Mouse (Mus musculus): ENCODE measurements around the gene Nim1k. TPM values are rescaled to one million over a fixed set of nuclear protein-coding genes. Genes with fewer than 3 reads are reported as not detected.
A peak's percentile ranks its signal among the peaks of the same experiment; 100 is the strongest.

Nim1k gene
- polyA plus RNA-seq, 1 experiment from 2014 or later = 1.1 TPM

DNA sequence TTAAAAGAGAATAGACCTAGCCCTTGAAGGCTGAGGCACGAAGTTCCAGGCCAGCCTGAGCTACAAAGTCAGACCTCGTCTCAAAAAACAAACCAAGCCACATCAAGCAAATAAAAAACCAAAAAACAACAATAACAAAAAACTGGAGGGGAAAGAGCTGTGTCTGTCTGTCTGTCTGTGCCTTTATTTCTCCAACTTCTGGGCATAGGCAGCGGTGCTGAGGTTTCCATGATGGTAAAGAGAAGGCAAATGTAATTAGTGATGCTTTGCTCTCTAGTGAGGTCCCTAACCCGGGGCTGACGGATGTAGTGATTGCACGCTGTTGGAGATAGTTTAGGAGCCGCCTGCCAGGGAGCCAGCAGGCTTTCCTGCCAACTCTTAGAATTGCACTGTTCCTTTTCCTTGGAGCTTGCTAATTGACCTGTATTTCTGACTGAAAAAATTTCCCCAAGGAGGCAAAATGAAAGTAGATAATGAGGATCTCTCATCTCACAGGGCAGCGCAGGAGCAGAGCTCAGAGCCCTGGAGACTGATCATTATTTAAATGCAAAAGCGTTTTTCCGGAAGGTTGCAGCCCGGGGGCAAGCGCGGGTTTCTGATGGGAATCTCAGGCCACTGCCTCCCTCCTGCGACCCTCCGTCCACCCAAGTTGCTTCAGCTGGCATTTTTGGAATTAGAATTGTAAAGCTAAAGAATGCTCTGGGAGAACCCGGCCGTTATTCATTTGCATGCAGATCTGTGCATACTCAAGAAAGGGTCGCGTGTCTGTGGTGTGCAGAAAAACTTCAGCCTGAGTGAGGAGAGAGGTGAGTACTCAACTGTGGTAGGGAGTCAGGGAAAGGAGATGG, 14.1 kb downstream of the Nim1k start:
- Histone ChIP-seq H3K4me2 (replicated peaks; ENCODE audit: low read depth, low read length) (peak overlapping the region; percentile 38), H3K9ac (ENCODE audit: low read depth, low read length) (no peak overlapping the region), H3K4me3 (ENCODE audit: low read length) (peak overlapping the region; percentile 18; the same call in 1 of the 2 replicates), H3K4me1 (ENCODE audit: control insufficient read depth, insufficient read depth, low read length) (no peaks in the 10 kb centered on the region), H3K27me3 (ENCODE audit: control insufficient read depth, insufficient read depth, low read length) (no peaks in the 10 kb centered on the region), H3K27ac (ENCODE audit: low read depth, low read length) (no peak overlapping the region), H3K9me3 (ENCODE audit: control insufficient read depth, low read length) (no peaks in the 10 kb centered on the region), H3K36me3 (ENCODE audit: control insufficient read depth, insufficient read depth, low read length) (no peaks in the 10 kb centered on the region)
- no peak for ATAC-seq (ENCODE audit: low FRiP score, low TSS enrichment)
- 6% methylated on average over 19 of the region's 19 CpGs for WGBS

DNA sequence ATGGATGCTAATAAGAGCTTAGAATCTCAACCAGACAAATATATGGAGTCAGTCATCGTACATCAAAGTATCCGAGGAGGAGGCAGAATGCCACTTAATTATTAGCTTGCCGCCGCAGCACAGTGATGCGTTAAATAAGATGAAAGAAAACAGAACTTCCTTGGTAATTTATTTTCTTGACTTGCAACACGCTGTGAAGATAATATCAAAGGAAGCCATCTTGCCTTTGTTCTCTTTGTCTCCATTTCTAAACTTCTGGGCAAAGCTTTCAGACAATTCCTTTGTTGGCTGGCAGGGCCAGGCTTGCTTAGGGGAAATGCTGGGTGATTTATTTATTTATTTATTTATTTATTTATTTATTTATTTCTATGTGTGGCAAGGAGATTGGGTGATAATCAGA, 24.2 kb downstream of the Nim1k start:
- 30% methylated on average over 6 of the region's 6 CpGs for WGBS
- Histone ChIP-seq H3K4me3 (ENCODE audit: low read length) (no peak overlapping the region), H3K27me3 (ENCODE audit: control insufficient read depth, insufficient read depth, low read length) (no peaks in the 10 kb centered on the region), H3K4me1 (ENCODE audit: control insufficient read depth, insufficient read depth, low read length) (0 out of 2 replicates have a peak, but pooled peaks cover 5% of the 10 kb centered on the region), H3K9ac (ENCODE audit: low read depth, low read length) (no peak overlapping the region), H3K9me3 (ENCODE audit: control insufficient read depth, low read length) (no peaks in the 10 kb centered on the region), H3K36me3 (ENCODE audit: control insufficient read depth, insufficient read depth, low read length) (no peaks in the 10 kb centered on the region), H3K27ac (ENCODE audit: low read depth, low read length) (no peak overlapping the region), H3K4me2 (replicated peaks; ENCODE audit: low read depth, low read length) (no peak overlapping the region)
- ATAC-seq (ENCODE audit: low FRiP score, low TSS enrichment) = no peak

DNA sequence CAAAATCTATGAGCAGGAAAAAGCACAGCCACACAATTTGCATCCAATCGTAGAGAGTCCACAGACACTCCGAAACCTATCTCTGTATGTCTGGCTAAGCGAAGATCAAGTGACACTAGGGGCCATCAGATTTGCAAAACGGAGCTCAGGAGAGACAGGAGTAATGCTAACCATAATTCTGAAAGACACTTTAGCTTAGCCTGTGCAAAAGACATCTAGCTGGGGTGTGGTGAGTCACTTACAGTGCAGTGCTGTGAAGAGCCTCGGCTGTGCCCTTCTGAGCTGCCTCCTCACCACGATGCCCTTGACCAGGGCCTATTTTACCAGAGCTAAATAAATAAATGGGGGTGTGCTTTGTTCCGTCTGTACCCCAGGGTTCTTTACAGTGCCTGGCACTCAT, 26.3 kb downstream of the Nim1k start:
- ATAC-seq (ENCODE audit: low FRiP score, low TSS enrichment) = no peak
- Histone ChIP-seq H3K27me3 (ENCODE audit: control insufficient read depth, insufficient read depth, low read length) (no peaks in the 10 kb centered on the region), H3K4me1 (ENCODE audit: control insufficient read depth, insufficient read depth, low read length) (0 out of 2 replicates have a peak, but pooled peaks cover 5% of the 10 kb centered on the region), H3K4me2 (replicated peaks; ENCODE audit: low read depth, low read length) (no peak overlapping the region), H3K36me3 (ENCODE audit: control insufficient read depth, insufficient read depth, low read length) (no peaks in the 10 kb centered on the region), H3K27ac (ENCODE audit: low read depth, low read length) (no peak overlapping the region), H3K9ac (ENCODE audit: low read depth, low read length) (no peak overlapping the region), H3K4me3 (ENCODE audit: low read length) (no peak overlapping the region), H3K9me3 (ENCODE audit: control insufficient read depth, low read length) (no peaks in the 10 kb centered on the region)
- WGBS = 79% methylated on average over 7 of the region's 7 CpGs

DNA sequence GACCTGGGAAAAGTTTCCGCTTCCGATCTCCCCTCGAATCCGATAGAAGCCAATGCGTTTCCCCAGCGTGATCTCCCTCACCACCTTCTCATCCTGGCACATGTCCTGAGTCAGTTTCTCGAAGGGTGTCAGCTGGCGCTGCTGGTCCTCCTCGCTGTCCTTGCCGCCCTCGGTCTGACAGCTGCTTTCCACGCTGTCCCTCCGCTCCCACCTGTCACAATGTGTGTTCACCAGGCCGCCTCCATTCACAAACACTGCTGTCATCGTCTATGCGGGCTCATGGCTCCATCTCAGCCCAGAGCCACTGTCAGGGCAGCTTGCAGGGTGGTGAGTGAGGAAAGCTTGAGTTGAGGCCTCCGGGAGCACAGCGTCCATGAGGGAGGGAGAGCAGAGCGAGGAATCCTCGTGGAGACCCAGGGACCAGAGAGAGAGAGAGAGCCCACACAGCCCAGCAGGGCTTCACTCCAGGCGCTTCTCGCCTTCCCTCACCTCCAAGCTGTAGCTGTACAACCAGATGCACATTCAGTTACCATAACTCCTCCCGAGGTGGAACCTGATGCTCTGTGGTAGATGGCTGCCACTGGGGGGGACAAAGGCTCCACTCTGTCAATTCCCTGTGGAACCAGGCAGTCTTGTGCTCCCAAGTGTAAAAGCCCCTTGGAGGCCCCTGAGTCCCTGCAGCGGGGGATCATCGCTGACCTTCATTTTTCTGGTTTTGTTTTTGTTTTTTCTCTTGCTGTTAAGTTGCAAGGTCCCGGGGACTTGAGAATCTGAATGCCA, 27.9 kb downstream of the Nim1k start:
- Histone ChIP-seq H3K9me3 (ENCODE audit: control insufficient read depth, low read length) (no peaks in the 10 kb centered on the region), H3K27ac (ENCODE audit: low read depth, low read length) (no peak overlapping the region), H3K9ac (ENCODE audit: low read depth, low read length) (no peak overlapping the region), H3K36me3 (ENCODE audit: control insufficient read depth, insufficient read depth, low read length) (no peaks in the 10 kb centered on the region), H3K4me1 (ENCODE audit: control insufficient read depth, insufficient read depth, low read length) (0 out of 2 replicates have a peak, but pooled peaks cover 5% of the 10 kb centered on the region), H3K27me3 (ENCODE audit: control insufficient read depth, insufficient read depth, low read length) (no peaks in the 10 kb centered on the region), H3K4me2 (replicated peaks; ENCODE audit: low read depth, low read length) (no peak overlapping the region), H3K4me3 (ENCODE audit: low read length) (no peak overlapping the region)
- no peak for ATAC-seq (ENCODE audit: low FRiP score, low TSS enrichment)
- 75% methylated on average over 26 of the region's 26 CpGs for WGBS

DNA sequence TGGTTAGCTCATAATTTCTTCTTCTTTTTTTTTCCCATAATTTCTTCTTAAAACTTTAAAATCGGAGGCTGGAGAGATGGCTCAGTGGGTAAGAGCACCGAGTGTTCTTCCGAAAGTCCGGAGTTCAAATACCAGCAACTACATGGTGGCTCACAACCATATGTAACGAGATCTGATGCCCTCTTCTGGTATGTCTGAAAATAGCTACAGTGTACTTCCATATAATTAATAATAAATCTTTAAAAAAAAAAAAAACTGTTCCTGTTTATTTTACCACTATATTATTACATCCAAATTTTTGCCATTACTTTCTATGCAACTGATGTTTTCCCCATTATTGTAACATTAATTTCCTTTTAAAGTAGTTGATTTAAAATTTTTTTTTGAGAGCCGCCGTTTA, 31.1 kb downstream of the Nim1k start:
- 83% methylated on average over 7 of the region's 7 CpGs for WGBS

DNA sequence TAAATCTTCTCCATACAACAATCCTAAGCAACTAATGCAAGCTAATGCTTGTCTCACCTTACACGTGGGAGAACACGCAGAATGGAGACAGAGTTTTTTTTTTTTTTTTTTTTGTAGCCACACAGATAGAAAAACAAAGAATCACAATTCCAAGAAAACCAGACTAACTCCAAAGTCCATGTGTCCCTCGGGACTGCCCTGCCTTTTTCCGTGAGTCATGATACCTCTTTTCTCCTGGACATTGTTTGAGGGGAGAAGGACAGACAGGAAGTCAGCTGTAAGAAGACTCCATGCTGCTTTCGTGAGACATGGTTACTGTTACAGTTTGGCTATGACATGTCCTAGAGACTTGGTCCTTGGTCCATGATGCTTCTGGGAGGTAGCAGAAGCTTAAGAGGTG, 32.3 kb downstream of the Nim1k start:
- H3K36me3 ChIP-seq (ENCODE audit: control insufficient read depth, insufficient read depth, low read length) = no peaks in the 10 kb centered on the region
- no peaks in the 10 kb centered on the region for H3K27me3 ChIP-seq (ENCODE audit: control insufficient read depth, insufficient read depth, low read length)
- 77% methylated on average over 5 of the region's 5 CpGs for WGBS
- no peaks in the 10 kb centered on the region for H3K9me3 ChIP-seq (ENCODE audit: control insufficient read depth, low read length)
- H3K4me2 ChIP-seq (replicated peaks; ENCODE audit: low read depth, low read length) = no peak overlapping the region
- H3K9ac ChIP-seq (ENCODE audit: low read depth, low read length) = no peak overlapping the region
- ATAC-seq (ENCODE audit: low FRiP score, low TSS enrichment) = no peak
- H3K27ac ChIP-seq (ENCODE audit: low read depth, low read length) = no peak overlapping the region
- H3K4me1 ChIP-seq (ENCODE audit: control insufficient read depth, insufficient read depth, low read length) = 0 out of 2 replicates have a peak, but pooled peaks cover 2% of the 10 kb centered on the region
- H3K4me3 ChIP-seq (ENCODE audit: low read length) = no peak overlapping the region

More for the DNA sequence above, 31.1 kb downstream of the Nim1k start:
- Histone ChIP-seq H3K4me2 (replicated peaks; ENCODE audit: low read depth, low read length) (no peak overlapping the region), H3K9me3 (ENCODE audit: control insufficient read depth, low read length) (no peaks in the 10 kb centered on the region), H3K4me3 (ENCODE audit: low read length) (no peak overlapping the region), H3K9ac (ENCODE audit: low read depth, low read length) (no peak overlapping the region), H3K27ac (ENCODE audit: low read depth, low read length) (no peak overlapping the region), H3K4me1 (ENCODE audit: control insufficient read depth, insufficient read depth, low read length) (0 out of 2 replicates have a peak, but pooled peaks cover 2% of the 10 kb centered on the region), H3K27me3 (ENCODE audit: control insufficient read depth, insufficient read depth, low read length) (no peaks in the 10 kb centered on the region), H3K36me3 (ENCODE audit: control insufficient read depth, insufficient read depth, low read length) (no peaks in the 10 kb centered on the region)
- ATAC-seq (ENCODE audit: low FRiP score, low TSS enrichment) = no peak

DNA sequence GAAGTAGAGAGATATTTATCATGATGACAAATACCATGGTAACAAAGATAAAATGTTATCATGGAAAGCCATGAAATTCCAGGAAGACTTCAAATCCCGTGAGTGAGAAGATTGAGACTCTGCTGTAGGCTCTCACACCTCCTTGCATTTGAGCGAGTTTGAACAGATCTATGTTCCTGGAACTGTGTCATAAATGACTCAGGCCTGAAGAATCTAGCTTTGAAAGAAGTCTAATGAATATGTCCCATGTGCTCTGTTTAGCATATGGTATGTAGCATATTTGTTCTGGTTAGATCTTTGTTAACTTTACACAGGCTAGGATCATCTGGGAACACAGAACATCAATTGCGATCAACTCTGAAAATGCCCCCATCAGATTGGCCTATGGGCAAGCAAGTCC, 33.2 kb downstream of the Nim1k start:
- Histone ChIP-seq H3K4me1 (ENCODE audit: control insufficient read depth, insufficient read depth, low read length) (no peaks in the 10 kb centered on the region), H3K4me2 (replicated peaks; ENCODE audit: low read depth, low read length) (no peak overlapping the region), H3K36me3 (ENCODE audit: control insufficient read depth, insufficient read depth, low read length) (no peaks in the 10 kb centered on the region), H3K4me3 (ENCODE audit: low read length) (no peak overlapping the region), H3K27ac (ENCODE audit: low read depth, low read length) (no peak overlapping the region), H3K9ac (ENCODE audit: low read depth, low read length) (no peak overlapping the region), H3K27me3 (ENCODE audit: control insufficient read depth, insufficient read depth, low read length) (no peaks in the 10 kb centered on the region), H3K9me3 (ENCODE audit: control insufficient read depth, low read length) (no peaks in the 10 kb centered on the region)
- no peak for ATAC-seq (ENCODE audit: low FRiP score, low TSS enrichment)
- WGBS = 91% methylated on average over 3 of the region's 3 CpGs

DNA sequence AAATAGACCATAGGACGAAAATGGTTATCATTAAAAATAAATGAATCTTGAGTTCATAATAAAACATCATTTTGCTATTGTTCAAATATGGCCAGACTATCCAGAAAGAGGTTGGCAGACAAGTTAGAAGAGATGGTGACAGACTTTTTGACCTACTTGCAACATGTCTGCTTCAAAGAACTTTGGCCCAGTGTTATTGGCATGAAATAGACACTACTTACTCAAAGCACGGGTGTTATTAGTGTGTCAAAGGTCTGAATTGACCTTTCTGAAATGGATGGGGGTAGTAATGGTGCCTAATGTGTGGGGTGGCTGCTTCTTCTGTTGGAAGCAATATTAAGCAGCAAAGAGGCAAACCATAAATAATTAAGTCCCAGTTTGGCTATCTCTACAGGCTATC, 39.6 kb downstream of the Nim1k start:
- Histone ChIP-seq H3K9ac (ENCODE audit: low read depth, low read length) (no peak overlapping the region), H3K4me2 (replicated peaks; ENCODE audit: low read depth, low read length) (no peak overlapping the region), H3K9me3 (ENCODE audit: control insufficient read depth, low read length) (no peaks in the 10 kb centered on the region), H3K4me3 (ENCODE audit: low read length) (no peak overlapping the region), H3K27me3 (ENCODE audit: control insufficient read depth, insufficient read depth, low read length) (no peaks in the 10 kb centered on the region), H3K27ac (ENCODE audit: low read depth, low read length) (no peak overlapping the region), H3K36me3 (ENCODE audit: control insufficient read depth, insufficient read depth, low read length) (peaks cover 2% of the 10 kb centered on the region; the same call in 1 of the 2 replicates), H3K4me1 (ENCODE audit: control insufficient read depth, insufficient read depth, low read length) (no peaks in the 10 kb centered on the region)
- no peak for ATAC-seq (ENCODE audit: low FRiP score, low TSS enrichment)
- 89% methylated on average over 2 of the region's 2 CpGs for WGBS

DNA sequence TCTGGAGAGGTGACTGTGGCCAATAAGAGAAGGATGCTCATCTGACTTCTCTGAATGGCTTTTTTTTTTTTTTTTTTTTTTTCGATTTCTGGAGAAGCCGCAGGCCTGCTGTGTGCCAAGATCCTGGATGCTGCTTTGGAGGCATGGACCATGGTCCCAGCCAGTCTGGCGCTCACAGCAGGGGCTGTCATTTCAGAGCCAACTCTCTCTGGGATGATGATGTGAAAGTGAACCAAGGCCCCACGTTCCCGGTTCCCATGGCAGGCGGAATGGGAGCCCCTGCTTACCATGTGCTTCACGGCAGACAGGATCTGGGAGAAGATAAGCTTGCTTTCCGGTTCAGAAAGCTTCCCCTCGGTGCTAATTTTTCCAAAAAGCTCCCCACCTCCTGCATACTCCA, 41.9 kb downstream of the Nim1k start:
- Histone ChIP-seq H3K27ac (ENCODE audit: low read depth, low read length) (no peak overlapping the region), H3K4me2 (replicated peaks; ENCODE audit: low read depth, low read length) (no peak overlapping the region), H3K27me3 (ENCODE audit: control insufficient read depth, insufficient read depth, low read length) (no peaks in the 10 kb centered on the region), H3K4me1 (ENCODE audit: control insufficient read depth, insufficient read depth, low read length) (no peaks in the 10 kb centered on the region), H3K9me3 (ENCODE audit: control insufficient read depth, low read length) (no peaks in the 10 kb centered on the region), H3K9ac (ENCODE audit: low read depth, low read length) (no peak overlapping the region), H3K4me3 (ENCODE audit: low read length) (no peak overlapping the region), H3K36me3 (ENCODE audit: control insufficient read depth, insufficient read depth, low read length) (peaks cover 20% of the 10 kb centered on the region; the same call in 1 of the 2 replicates)
- no peak for ATAC-seq (ENCODE audit: low FRiP score, low TSS enrichment)
- 70% methylated on average over 9 of the region's 9 CpGs for WGBS
